Mouse (Mus musculus) hindbrain, embryonic 13.5 days (tissue): Measurements from ENCODE around the gene Bbs9. TPM values are rescaled to one million over a fixed set of nuclear protein-coding genes. Genes with fewer than 3 reads are reported as not detected.

Experiments used
- ATAC-seq: fragments of 200-750 bp; cut with Nextera tagmentation; 2 replicates; pipeline ENCODE4 v1.8.0; 2017; ENCODE audit warnings: moderate TSS enrichment; ENCODE audit not compliant: low FRiP score
- H3K27ac ChIP-seq: fragments of 300-500 bp; sonication (generic); 2 replicates; pipeline ENCODE4 v1.5.1; 2015; ENCODE audit warnings: inconsistent platforms, mild to moderate bottlenecking, moderate library complexity
- H3K27me3 ChIP-seq: fragments of 300-500 bp; sonication (generic); 2 replicates; pipeline ENCODE4 v1.6.1; 2015; ENCODE audit warnings: mild to moderate bottlenecking, inconsistent platforms
- H3K36me3 ChIP-seq: fragments of 300-500 bp; sonication (generic); 2 replicates; pipeline ENCODE4 v1.6.1; 2015; ENCODE audit warnings: mild to moderate bottlenecking, inconsistent platforms
- H3K4me1 ChIP-seq: fragments of 300-500 bp; sonication (generic); replicated peaks from 2 replicates; pipeline ENCODE4 v1.6.1; 2015; ENCODE audit warnings: inconsistent platforms
- H3K4me2 ChIP-seq: fragments of 300-500 bp; sonication (generic); 2 replicates; pipeline ENCODE4 v1.6.1; 2015; ENCODE audit warnings: inconsistent platforms, mild to moderate bottlenecking, moderate library complexity
- H3K4me3 ChIP-seq: fragments of 300-500 bp; sonication (generic); 2 replicates; pipeline ENCODE4 v1.5.1; 2015; ENCODE audit warnings: mild to moderate bottlenecking, inconsistent platforms
- H3K9ac ChIP-seq: fragments of 300-500 bp; sonication (generic); 2 replicates; pipeline ENCODE4 v1.6.1; 2015; ENCODE audit warnings: mild to moderate bottlenecking, inconsistent platforms
- H3K9me3 ChIP-seq: fragments of 300-500 bp; sonication (generic); 2 replicates; pipeline ENCODE4 v1.6.1; 2016; ENCODE audit warnings: inconsistent platforms
- WGBS: fragments of 180-500 bp; shearing (Covaris S2); methylation state at CpG from one replicate; pipeline ENCODE4 v1.1.7; 2015; 5-methylcytosine and 5-hydroxymethylcytosine counted together
- polyA plus RNA-seq: library from polyadenylated mRNA; unstranded; fragments of >200 nt; fragmentation: Nextera tagmentation; extraction: Ambion mirVana; gene quantifications from 2 replicates; pipeline ENCODE4 v1.2.1, GENCODE M21; 2015

Gene Bbs9
- polyA plus RNA-seq, 1 experiment from 2014 or later, result 17.1 TPM

DNA sequence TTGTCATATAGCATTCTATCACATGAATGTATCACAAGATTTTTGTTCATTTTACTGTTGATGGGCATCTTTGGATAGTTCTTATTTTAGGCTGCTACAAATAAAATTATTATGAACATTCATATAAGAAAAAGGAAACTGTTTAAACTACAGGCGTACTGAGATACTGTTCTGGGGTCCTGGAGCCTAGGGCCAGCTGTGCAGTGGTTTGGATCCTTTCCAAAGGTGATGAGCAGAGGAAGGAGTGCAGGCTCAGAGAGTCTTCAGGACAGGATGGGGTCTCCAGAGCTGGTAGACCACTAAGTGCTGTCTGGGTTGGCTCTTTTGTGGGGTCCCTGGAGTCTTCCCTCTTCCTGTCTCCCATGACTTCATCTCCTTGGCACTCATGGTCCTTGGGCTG, 75.8 kb downstream of the Bbs9 start:
- no peak for ATAC-seq

DNA sequence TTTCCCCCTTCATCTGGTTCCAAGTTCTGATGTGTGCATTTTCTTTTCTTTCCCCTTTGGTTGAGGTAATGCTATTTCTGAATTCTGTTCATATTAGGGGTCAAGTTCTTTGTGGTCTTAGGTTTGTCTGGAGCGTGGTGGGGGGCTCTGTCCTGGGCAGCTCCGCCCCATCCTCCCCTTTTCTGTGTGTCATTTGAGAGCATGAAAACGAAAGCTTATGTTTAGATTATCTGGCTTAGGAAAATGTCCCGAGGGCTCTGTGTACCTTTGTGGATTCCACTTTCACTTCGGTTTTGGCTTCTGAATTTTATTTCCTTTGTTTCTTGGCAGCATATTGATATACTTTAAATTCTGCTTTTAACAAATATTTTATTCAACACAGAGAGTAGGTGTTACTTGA, 80.6 kb downstream of the Bbs9 start:
- no peak overlapping the region for H3K27ac ChIP-seq
- H3K4me3 ChIP-seq, result no peak overlapping the region
- H3K9ac ChIP-seq, result no peak overlapping the region
- WGBS, result 81% methylated on average over 5 of the region's 5 CpGs
- H3K9me3 ChIP-seq, result no peaks in the 10 kb centered on the region
- H3K36me3 ChIP-seq, result no peaks in the 10 kb centered on the region
- no peak for ATAC-seq
- no peak overlapping the region for H3K4me2 ChIP-seq
- no peaks in the 10 kb centered on the region for H3K4me1 ChIP-seq
- no peaks in the 10 kb centered on the region for H3K27me3 ChIP-seq

More for the DNA sequence above, 75.8 kb downstream of the Bbs9 start:
- no peak overlapping the region for H3K4me3 ChIP-seq
- H3K4me1 ChIP-seq, result no peaks in the 10 kb centered on the region
- no peak overlapping the region for H3K27ac ChIP-seq
- H3K36me3 ChIP-seq, result no peaks in the 10 kb centered on the region
- H3K4me2 ChIP-seq, result no peak overlapping the region
- no peak overlapping the region for H3K9ac ChIP-seq
- H3K9me3 ChIP-seq, result no peaks in the 10 kb centered on the region
- WGBS, result 96% methylated on average over 1 of the region's 1 CpGs
- no peaks in the 10 kb centered on the region for H3K27me3 ChIP-seq

DNA sequence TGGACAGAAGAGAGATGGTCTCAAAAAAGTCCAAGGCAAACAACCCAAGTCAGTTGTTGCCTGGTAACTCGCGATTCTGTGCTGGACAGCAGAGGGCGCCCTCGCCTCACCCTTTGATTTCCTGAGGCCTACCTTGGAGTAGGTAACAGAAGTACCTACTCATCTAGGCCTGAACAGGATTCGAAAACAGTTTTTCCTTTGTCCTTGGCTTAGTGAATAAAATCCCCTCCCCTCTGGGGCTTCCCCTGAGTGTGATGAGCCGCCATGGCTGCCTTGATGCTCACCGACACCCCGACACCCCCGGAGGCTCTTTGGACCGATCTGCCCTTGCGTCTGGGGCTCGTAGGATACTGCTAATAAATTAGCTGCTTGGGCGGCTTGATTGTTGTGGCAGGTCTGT, 82.0 kb downstream of the Bbs9 start:
- no peaks in the 10 kb centered on the region for H3K36me3 ChIP-seq
- WGBS, result 45% methylated on average over 13 of the region's 13 CpGs
- H3K4me1 ChIP-seq, result no peaks in the 10 kb centered on the region
- no peak overlapping the region for H3K4me2 ChIP-seq
- no peak overlapping the region for H3K4me3 ChIP-seq
- no peaks in the 10 kb centered on the region for H3K9me3 ChIP-seq
- H3K27ac ChIP-seq, result no peak overlapping the region
- no peak overlapping the region for H3K9ac ChIP-seq
- ATAC-seq, result no peak
- H3K27me3 ChIP-seq, result no peaks in the 10 kb centered on the region

DNA sequence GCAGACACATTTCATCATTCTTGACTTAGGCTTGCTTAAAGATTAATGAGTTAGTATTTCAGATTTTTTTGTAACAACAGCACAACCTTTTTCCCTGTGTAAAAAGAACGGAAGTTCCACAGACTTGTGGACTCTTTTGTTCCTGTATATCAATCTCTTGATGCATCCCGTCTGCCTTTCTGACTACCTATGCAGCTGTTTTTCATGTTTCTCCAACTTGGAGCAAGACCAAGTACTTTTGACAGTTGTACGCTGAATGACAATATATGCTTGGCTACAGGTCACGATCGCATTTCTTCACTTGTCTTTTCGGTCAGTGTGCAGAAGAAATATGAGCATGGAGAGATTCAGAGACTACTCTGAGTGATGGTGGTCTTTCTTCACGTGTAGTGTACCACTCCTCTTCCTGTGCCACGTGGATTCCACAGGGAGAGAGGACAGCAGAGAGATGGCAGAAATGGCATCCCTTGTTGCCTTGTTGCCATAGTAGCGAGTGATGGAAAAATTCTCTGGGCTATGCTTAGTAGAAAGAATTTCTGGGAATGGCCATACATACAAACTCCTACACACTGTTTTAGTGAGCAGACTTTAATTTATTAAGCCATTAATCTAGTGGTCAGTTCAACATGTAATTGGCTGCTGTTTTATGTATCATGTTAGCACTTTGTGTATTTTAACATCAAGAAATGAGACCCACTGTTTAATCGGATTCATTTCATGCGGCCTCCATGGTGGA, 88.3 kb downstream of the Bbs9 start:
- ATAC-seq, result no peak
- no peaks in the 10 kb centered on the region for H3K27me3 ChIP-seq
- no peak overlapping the region for H3K4me2 ChIP-seq
- no peak overlapping the region for H3K27ac ChIP-seq
- H3K36me3 ChIP-seq, result peaks cover 3% of the 10 kb centered on the region
- H3K9me3 ChIP-seq, result no peaks in the 10 kb centered on the region
- 90% methylated on average over 11 of the region's 11 CpGs for WGBS
- H3K4me3 ChIP-seq, result no peak overlapping the region
- no peaks in the 10 kb centered on the region for H3K4me1 ChIP-seq
- H3K9ac ChIP-seq, result no peak overlapping the region

DNA sequence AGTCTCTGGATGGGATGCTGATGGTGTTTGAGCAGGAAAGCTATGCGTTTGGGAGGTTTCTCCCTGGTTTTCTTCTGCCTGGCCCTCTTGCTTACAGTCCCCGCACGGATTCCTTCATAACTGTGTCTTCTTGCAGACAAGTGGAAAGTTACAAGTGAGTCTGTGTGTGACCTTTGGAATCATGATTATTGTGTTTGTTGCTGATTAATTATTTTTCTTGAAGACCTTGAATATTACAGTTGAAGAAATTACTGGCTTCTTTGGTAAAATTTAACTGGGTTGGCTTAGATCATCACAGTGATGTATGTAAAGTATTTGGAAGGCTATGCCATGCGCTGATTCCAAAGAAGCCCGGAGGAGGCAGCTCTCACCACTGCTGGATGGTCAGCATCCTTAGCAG, 92.2 kb downstream of the Bbs9 start:
- no peak for ATAC-seq
- Histone ChIP-seq H3K36me3 (peaks cover 3% of the 10 kb centered on the region), H3K4me1 (no peaks in the 10 kb centered on the region), H3K4me2 (no peak overlapping the region), H3K4me3 (no peak overlapping the region), H3K27ac (no peak overlapping the region), H3K27me3 (no peaks in the 10 kb centered on the region), H3K9ac (no peak overlapping the region), H3K9me3 (no peaks in the 10 kb centered on the region)
- WGBS, result 96% methylated on average over 5 of the region's 5 CpGs

DNA sequence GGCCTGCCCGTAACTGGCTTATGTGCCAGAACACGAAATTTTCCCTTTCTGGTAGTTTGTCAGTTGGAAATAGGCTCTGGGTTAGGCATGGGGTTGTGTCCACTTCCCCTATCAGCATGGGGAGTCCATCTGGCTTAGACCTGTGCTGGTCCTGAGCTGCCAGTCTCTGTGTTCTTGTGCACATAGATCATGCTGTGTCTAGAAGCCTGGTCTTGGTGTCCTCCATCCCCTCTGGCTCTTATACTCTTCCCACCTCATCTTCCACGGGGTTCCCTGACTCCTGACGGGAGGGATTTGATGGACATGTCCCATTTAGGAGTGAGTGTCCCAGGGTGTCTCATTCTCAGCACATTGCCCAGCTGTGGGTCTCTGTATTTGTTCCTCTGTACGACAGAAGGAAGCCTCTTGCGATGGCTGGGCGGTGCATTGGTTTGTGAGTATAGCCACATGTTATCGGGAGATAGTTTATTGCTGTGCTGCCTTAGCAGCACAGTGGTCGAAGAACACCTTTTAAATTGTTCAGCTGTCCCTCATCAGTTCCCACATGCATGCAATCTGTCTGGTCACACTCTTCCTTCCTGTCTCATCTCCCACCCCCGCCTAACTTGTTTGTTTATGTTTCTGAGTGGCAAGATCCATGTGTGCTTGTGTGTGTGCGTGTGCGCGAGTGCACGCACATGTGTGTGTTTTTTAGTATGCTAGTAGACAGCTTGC, 101.1 kb downstream of the Bbs9 start:
- no peak overlapping the region for H3K4me3 ChIP-seq
- no peaks in the 10 kb centered on the region for H3K4me1 ChIP-seq
- no peak overlapping the region for H3K4me2 ChIP-seq
- WGBS, result 87% methylated on average over 14 of the region's 14 CpGs
- no peaks in the 10 kb centered on the region for H3K27me3 ChIP-seq
- ATAC-seq, result no peak
- H3K9ac ChIP-seq, result no peak overlapping the region
- no peaks in the 10 kb centered on the region for H3K36me3 ChIP-seq
- H3K9me3 ChIP-seq, result no peaks in the 10 kb centered on the region
- H3K27ac ChIP-seq, result no peak overlapping the region

DNA sequence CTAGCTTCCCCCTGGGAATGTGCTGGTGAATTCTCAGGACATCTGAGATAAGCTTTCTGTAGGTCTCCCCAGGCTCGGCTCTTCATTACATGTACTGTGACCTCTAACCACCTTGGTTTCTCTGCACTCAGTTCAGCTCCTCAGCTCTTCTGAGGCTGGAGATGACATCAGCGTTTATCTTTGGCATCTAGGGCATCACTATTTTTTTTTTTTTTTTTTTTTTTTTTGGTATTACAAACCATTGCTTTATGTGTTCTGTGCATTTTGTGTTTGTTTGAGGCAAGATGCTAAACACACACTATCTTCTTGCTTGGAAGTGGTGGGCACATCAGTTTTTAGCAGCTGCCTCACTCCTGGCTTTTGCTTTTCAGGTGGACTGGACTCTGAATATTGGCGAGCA, 102.8 kb downstream of the Bbs9 start:
- Histone ChIP-seq H3K27ac (no peak overlapping the region), H3K4me3 (no peak overlapping the region), H3K4me1 (no peaks in the 10 kb centered on the region), H3K36me3 (no peaks in the 10 kb centered on the region), H3K27me3 (no peaks in the 10 kb centered on the region), H3K9ac (no peak overlapping the region), H3K9me3 (no peaks in the 10 kb centered on the region), H3K4me2 (no peak overlapping the region)
- no peak for ATAC-seq
- 84% methylated on average over 3 of the region's 3 CpGs for WGBS

DNA sequence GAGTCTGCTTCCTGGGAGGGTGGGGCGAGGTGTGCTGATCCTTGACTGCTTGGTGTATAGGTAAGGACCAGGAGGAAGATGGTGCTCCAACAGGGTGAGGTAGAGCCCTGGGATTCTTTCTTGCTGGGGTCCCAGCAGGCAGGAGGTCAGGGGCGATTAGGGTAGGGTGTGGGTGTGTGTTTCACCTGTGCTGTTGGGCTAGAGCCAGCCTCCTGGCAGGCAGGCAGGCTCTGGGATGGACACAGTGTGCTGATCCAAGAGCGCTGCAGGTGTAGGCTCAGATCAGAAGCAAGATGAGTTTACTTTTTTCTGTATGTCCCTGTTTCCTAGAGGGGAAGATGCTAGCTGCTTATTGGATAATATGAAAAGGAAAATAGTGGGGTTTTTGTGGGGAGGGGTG, 108.7 kb downstream of the Bbs9 start:
- H3K9me3 ChIP-seq, result 0 out of 2 replicates have a peak, but pooled peaks cover 2% of the 10 kb centered on the region
- no peak overlapping the region for H3K4me2 ChIP-seq
- no peak overlapping the region for H3K9ac ChIP-seq
- H3K27me3 ChIP-seq, result no peaks in the 10 kb centered on the region
- 89% methylated on average over 3 of the region's 3 CpGs for WGBS
- no peak for ATAC-seq
- H3K27ac ChIP-seq, result no peak overlapping the region
- H3K36me3 ChIP-seq, result no peaks in the 10 kb centered on the region
- H3K4me3 ChIP-seq, result no peak overlapping the region
- H3K4me1 ChIP-seq, result no peaks in the 10 kb centered on the region

DNA sequence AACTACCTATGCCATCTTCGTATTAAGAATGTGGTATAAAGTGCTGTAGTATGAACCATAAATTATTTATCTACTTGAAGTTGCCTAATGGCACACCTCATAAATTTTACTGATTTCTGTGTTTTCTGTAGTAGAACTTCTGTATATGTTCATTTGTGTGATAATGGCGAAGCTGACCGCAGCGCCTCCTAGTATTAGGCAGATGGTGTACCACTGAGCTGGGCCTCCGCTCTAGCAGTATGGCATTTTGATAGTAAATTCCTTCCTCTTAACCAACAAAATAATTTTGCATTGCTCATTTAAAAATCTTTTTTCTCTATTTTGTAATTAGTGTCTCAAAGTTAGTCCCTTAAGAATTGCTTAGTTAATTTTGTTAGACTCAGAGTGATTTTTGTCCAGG, 117.5 kb downstream of the Bbs9 start:
- Histone ChIP-seq H3K9me3 (no peaks in the 10 kb centered on the region), H3K9ac (no peak overlapping the region), H3K27ac (no peak overlapping the region), H3K4me1 (no peaks in the 10 kb centered on the region), H3K4me2 (no peak overlapping the region), H3K27me3 (no peaks in the 10 kb centered on the region), H3K4me3 (no peak overlapping the region), H3K36me3 (no peaks in the 10 kb centered on the region)
- ATAC-seq, result no peak
- 92% methylated on average over 5 of the region's 5 CpGs for WGBS

DNA sequence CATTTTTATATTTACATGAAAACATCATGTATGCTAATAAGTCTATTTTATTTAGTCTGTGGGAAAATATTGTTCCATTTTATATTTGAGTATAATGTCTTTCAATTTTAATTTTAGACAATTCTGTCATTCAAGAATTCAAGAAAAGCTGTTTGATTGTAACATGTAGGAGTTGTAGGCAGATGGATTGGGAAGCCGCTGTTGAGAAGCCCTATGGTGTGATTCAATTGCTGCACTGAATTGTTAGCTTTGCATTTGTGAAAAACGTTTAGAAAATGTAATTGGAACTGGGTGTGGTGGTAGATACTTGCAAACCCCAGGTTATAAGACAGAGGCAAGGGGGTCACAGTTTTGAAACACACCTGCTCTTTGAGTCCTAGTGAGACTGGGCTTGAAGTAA, 121.1 kb downstream of the Bbs9 start:
- Histone ChIP-seq H3K9ac (no peak overlapping the region), H3K27me3 (no peaks in the 10 kb centered on the region), H3K9me3 (no peaks in the 10 kb centered on the region), H3K4me1 (no peaks in the 10 kb centered on the region), H3K4me2 (no peak overlapping the region), H3K4me3 (no peak overlapping the region), H3K36me3 (no peaks in the 10 kb centered on the region), H3K27ac (no peak overlapping the region)
- 61% methylated on average over 2 of the region's 2 CpGs for WGBS
- no peak for ATAC-seq

DNA sequence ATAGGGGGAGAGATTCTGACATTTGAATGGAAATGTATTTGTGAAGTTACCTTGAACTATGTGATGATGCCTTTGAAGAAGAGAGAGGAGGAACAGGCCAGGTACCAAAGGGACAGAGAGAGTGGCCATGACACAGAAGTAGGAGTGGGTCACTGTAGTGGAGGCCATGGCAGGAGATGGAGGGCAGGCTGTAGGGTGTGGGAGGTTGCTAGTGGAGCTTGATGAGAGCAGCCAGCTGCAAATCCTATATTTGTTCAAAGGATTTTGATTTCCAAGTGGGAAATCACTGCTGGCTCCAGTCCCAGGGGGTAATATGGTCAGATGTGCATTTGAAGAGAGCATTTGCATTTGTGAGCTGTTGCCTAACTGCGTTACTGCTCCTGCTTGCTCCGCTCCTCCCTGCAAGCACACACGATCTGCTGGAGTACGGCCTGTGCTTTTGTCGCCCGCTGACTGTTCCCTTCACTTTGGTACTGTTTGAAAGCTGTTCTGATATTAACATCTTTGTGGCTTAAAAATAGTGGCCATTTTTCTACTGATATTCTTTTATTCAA, 137.8 kb downstream of the Bbs9 start:
- Histone ChIP-seq H3K9ac (peak overlapping the region; percentile 3; the same call in 1 of the 2 replicates), H3K4me3 (no peak overlapping the region), H3K4me2 (no peak overlapping the region), H3K27me3 (no peaks in the 10 kb centered on the region), H3K9me3 (no peaks in the 10 kb centered on the region), H3K4me1 (no peaks in the 10 kb centered on the region), H3K36me3 (no peaks in the 10 kb centered on the region), H3K27ac (no peak overlapping the region)
- no peak for ATAC-seq
- 74% methylated on average over 6 of the region's 6 CpGs for WGBS

DNA sequence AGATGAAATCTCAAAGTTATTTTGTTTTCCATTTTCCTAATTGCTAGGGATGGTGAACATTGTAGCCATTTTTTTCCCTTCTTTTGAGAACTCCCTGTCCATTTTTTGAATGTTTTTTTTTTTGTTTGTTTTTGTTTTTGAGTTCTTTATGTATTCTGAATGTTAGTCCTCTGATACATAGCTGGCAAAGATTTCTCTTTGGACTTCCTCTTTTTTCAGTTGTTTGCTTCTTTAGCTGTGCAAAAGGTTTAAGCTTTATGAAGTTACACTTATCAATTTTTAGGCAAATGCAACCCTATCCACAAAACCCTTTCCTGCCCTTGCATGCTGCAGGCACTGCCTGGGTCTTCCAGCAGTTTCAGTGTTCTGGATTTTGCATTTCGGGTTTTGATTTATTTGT, 143.7 kb downstream of the Bbs9 start:
- 92% methylated on average over 1 of the region's 1 CpGs for whole genome bisulfite sequencing
- no peaks in the 10 kb centered on the region for H3K27me3 ChIP-seq

DNA sequence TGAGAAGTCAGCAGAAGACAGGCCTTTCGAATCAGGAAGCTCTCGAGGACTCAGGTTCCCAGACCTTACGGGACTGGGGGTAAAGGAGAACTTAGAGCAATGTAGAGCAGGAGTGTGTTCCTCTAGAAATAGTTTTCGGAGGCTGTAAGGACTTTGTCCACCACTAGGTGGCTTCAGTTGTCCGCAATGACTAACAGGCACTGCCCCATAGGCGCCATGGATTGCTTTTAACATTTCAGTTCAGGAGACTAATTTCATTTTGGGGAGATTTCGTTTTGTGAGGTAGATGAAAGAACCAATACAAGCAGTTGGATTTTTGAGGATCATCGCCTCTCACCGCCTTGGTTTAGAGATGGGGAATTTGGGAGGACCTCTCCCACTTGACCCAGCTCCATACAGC, 149.5 kb downstream of the Bbs9 start:
- Histone ChIP-seq H3K4me3 (no peak overlapping the region), H3K9me3 (no peaks in the 10 kb centered on the region), H3K36me3 (no peaks in the 10 kb centered on the region), H3K4me1 (no peaks in the 10 kb centered on the region; the same call in 1 of the 2 replicates), H3K27me3 (no peaks in the 10 kb centered on the region), H3K9ac (no peak overlapping the region), H3K27ac (no peak overlapping the region), H3K4me2 (no peak overlapping the region)
- no peak for ATAC-seq
- 58% methylated on average over 9 of the region's 9 CpGs for WGBS

More for the DNA sequence above, 143.7 kb downstream of the Bbs9 start:
- Histone ChIP-seq H3K27ac (no peak overlapping the region), H3K4me2 (no peak overlapping the region), H3K4me3 (no peak overlapping the region), H3K4me1 (no peaks in the 10 kb centered on the region; the same call in 1 of the 2 replicates), H3K9ac (no peak overlapping the region), H3K36me3 (no peaks in the 10 kb centered on the region), H3K9me3 (no peaks in the 10 kb centered on the region)
- ATAC-seq, result no peak
